Mouse (Mus musculus) liver, adult 2 months (tissue): ENCODE measurements around the gene Preb.

ENCODE experiments used
- CTCF ChIP-seq: fragments of 200-500 bp; IDR thresholded peaks from 2 replicates; pipeline ENCODE4 v1.5.1; 2011; ENCODE audit warnings: low read depth, low read length, control low read depth
- POLR2A ChIP-seq: fragments of 200-500 bp; IDR thresholded peaks from 2 replicates; pipeline ENCODE4 v1.6.1; 2011; ENCODE audit warnings: low read length, control low read depth; ENCODE audit not compliant: insufficient read depth; ENCODE audit errors: extremely low read depth

- TF ChIP-seq POLR2A (no peak), CTCF (no peak)
Measured at GRCm38 (mm10) chr5:30994910-30995635, 34.9 kb upstream of the Preb start.
